Mouse (Mus musculus): ENCODE results near the gene Hlcs.

DNA sequence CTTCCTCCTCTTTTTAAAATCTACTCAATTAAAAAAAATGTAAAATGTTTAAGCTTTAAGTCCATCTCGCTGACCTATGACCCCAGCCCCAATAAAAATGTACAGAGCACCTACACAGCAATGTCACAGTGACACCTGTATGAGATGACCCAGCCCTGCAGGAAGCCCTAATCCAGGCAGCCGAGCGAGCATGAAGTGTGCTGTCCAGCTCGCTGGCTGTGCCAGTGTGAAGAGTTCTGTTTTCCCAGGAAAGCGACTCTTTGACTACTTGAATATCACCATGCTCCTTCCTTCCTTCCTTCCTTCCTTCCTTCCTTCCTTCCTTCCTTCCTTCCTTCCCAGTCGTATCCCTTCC, 76.3 kb downstream of the Hlcs start:
- TF ChIP-seq CTCF (IDR thresholded peaks at IDR 0.05; ENCODE audit: control insufficient read depth, insufficient read depth, low read length) (no peak), POLR2A (IDR thresholded peaks at IDR 0.05; ENCODE audit: borderline replicate concordance, control insufficient read depth, low read depth, low read length) (no peak)

Data from bone marrow, adult 2 months (tissue).